Mouse (Mus musculus) heart, adult 2 months (tissue): ENCODE measurements around the gene Kiss1. TPM values are rescaled to one million over a fixed set of nuclear protein-coding genes. Genes with fewer than 3 reads are reported as not detected.

Source experiments
- DNase-seq, 2 experiments: peaks; one replicate each; pipeline ENCODE4 v3.0.0; 2021
- H3K27ac ChIP-seq: fragments of 200-600 bp; 2 replicates; pipeline ENCODE4 v1.8.1; 2022
- H3K27me3 ChIP-seq: fragments of 200-500 bp; 2 replicates; pipeline ENCODE4 v1.6.1; 2012; ENCODE audit warnings: mild to moderate bottlenecking, low read length, inconsistent platforms, mixed read lengths; ENCODE audit not compliant: control insufficient read depth, insufficient read depth
- H3K36me3 ChIP-seq: fragments of 200-500 bp; 2 replicates; pipeline ENCODE4 v1.6.1; 2012; ENCODE audit warnings: low read length, inconsistent platforms; ENCODE audit not compliant: control insufficient read depth, insufficient read depth
- H3K4me1 ChIP-seq: fragments of 200-500 bp; 2 replicates; pipeline ENCODE4 v1.6.1; 2011; ENCODE audit warnings: low read length; ENCODE audit not compliant: control insufficient read depth, insufficient read depth
- H3K4me3 ChIP-seq: fragments of 200-600 bp; 2 replicates; pipeline ENCODE4 v1.8.1; 2022
- H3K79me2 ChIP-seq: fragments of 200-500 bp; replicated peaks from 2 replicates; pipeline ENCODE4 v1.6.1; 2012; ENCODE audit warnings: mild to moderate bottlenecking, inconsistent platforms, low read length, moderate library complexity, mixed read lengths; ENCODE audit not compliant: control insufficient read depth, insufficient read depth
- H3K9ac ChIP-seq: fragments of 200-500 bp; 2 replicates; pipeline ENCODE4 v1.6.1; 2012; ENCODE audit warnings: low read depth, mild to moderate bottlenecking, control low read depth, inconsistent platforms, low read length, mixed read lengths
- CTCF ChIP-seq: fragments of 200-600 bp; IDR thresholded peaks from 2 replicates; pipeline ENCODE4 v1.8.1; 2022; ENCODE audit warnings: antibody characterized with exemption, mild to moderate bottlenecking, moderate library complexity
- EP300 ChIP-seq: fragments of 200-500 bp; IDR thresholded peaks from 2 replicates; pipeline ENCODE4 v1.6.1; 2011; ENCODE audit warnings: low read depth, low read length, control low read depth; ENCODE audit not compliant: insufficient read depth
- POLR2A ChIP-seq: fragments of 200-500 bp; IDR thresholded peaks from 2 replicates; pipeline ENCODE4 v1.6.1; 2011; ENCODE audit warnings: mild to moderate bottlenecking, low read depth, low read length, control low read depth; ENCODE audit not compliant: insufficient read depth
- WGBS: fragments of 180-500 bp; shearing (Covaris S2); methylation state at CpG from one replicate; pipeline ENCODE4 v1.1.7; 2018; 5-methylcytosine and 5-hydroxymethylcytosine counted together
- intact Hi-C: fragments of 180-260 bp; cut with DNase I; formaldehyde crosslinking; loops from one replicate; pipeline ENCODE4 v1.15.1; 2025
- polyA plus RNA-seq: library from polyadenylated mRNA; depleted of rRNA; stranded (reverse); fragments of >200 nt; gene quantifications from 2 replicates; pipeline ENCODE4 v1.2.3, GENCODE M21; 2012
- total RNA-seq, 2 experiments: library from RNA; stranded (reverse); gene quantifications; 2 replicates each; pipeline ENCODE4 v1.2.3; 2021

Gene Kiss1
- total and polyA plus RNA-seq, 3 experiments, result not detected

- intact Hi-C loops, result loop anchor here (5.0 kb wide), 1 partner anchor 39 kb away; no protein-coding TSS in a partner anchor
- TF ChIP-seq EP300 (peak; percentile 55; the same call in 1 of the 2 replicates), POLR2A (no peak), CTCF (no peak)
- H3K36me3 ChIP-seq, result no peaks in the 10 kb centered on the region
- H3K4me3 ChIP-seq, result no peak overlapping the region
- DNase-seq, result peak; percentile 66 to 82
- WGBS, result 49% methylated on average over 9 of the region's 9 CpGs
- H3K4me1 ChIP-seq, result no peaks in the 10 kb centered on the region
- no peak overlapping the region for H3K27ac ChIP-seq
- no peaks in the 10 kb centered on the region for H3K27me3 ChIP-seq
- no peak overlapping the region for H3K9ac ChIP-seq
- no peaks in the 10 kb centered on the region for H3K79me2 ChIP-seq
Measured at GRCm38 (mm10) chr1:133296376-133296775, 25.3 kb upstream of the Kiss1 start.

GRCm38 (mm10) chr1:133298816-133299215, 22.9 kb upstream of the Kiss1 start:
- H3K4me3 ChIP-seq, result no peak overlapping the region
- no peaks in the 10 kb centered on the region for H3K27me3 ChIP-seq
- no peak for DNase-seq
- peaks cover 2% of the 10 kb centered on the region; the same call in 1 of the 2 replicates for H3K4me1 ChIP-seq
- H3K9ac ChIP-seq, result no peak overlapping the region
- no peak for TF ChIP-seq CTCF
- no peak for TF ChIP-seq EP300
- no peak for TF ChIP-seq POLR2A
- intact Hi-C loops, result loop anchor here (5.0 kb wide), 1 partner anchor 42 kb away; no protein-coding TSS in a partner anchor
- H3K36me3 ChIP-seq, result no peaks in the 10 kb centered on the region
- H3K79me2 ChIP-seq, result no peaks in the 10 kb centered on the region
- 73% methylated on average over 14 of the region's 14 CpGs for WGBS
- no peak overlapping the region for H3K27ac ChIP-seq

GRCm38 (mm10) chr1:133302540-133302939, 19.1 kb upstream of the Kiss1 start:
- Histone ChIP-seq H3K79me2 (no peaks in the 10 kb centered on the region), H3K4me1 (peaks cover 2% of the 10 kb centered on the region), H3K27me3 (no peaks in the 10 kb centered on the region), H3K4me3 (no peak overlapping the region), H3K36me3 (no peaks in the 10 kb centered on the region), H3K9ac (no peak overlapping the region), H3K27ac (no peak overlapping the region)
- 27% methylated on average over 3 of the region's 3 CpGs for WGBS
- TF ChIP-seq POLR2A (no peak), EP300 (0 out of 2 replicates have a peak, but pooled peaks have one; percentile 9), CTCF (no peak)
- peak; percentile 47 to 64 for DNase-seq
- intact Hi-C loops, result loop anchor here (5.0 kb wide), 1 partner anchor 75 kb away; no protein-coding TSS in a partner anchor

DNA sequence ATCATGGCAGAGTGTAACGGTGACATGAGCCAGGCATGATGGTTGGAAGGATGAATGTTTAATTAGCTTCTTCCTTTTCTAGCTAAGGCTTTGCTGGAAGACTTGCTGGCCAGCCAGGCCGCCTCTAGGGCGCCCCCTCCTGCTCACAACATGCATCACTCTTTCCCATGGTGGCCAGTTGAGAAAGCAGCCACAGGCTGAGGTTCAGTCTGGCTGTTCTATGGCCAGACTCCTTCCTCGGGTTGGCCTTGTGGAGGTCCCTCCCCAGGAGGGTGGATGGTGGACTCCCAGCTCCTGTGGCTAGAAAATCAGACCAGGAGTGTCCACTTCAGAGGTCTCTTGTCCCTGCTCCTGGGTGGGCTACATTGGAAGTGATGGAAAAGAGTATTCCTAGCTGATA, 14.8 kb upstream of the Kiss1 start:
- H3K79me2 ChIP-seq, result no peaks in the 10 kb centered on the region
- TF ChIP-seq CTCF, result peak; percentile 90
- 0 out of 2 replicates have a peak, but pooled peaks have one; percentile 11 for TF ChIP-seq EP300
- no peak for TF ChIP-seq POLR2A
- intact Hi-C loops, result loop anchor here (1.0 kb wide), 2 partner anchors 126 to 130 kb away; no protein-coding TSS in a partner anchor
- H3K36me3 ChIP-seq, result no peaks in the 10 kb centered on the region
- H3K27ac ChIP-seq, result no peak overlapping the region
- DNase-seq, result peak; percentile 79 to 89
- peaks cover 2% of the 10 kb centered on the region for H3K4me1 ChIP-seq
- H3K4me3 ChIP-seq, result no peak overlapping the region
- H3K27me3 ChIP-seq, result no peaks in the 10 kb centered on the region
- 3% methylated on average over 4 of the region's 4 CpGs for WGBS
- H3K9ac ChIP-seq, result no peak overlapping the region

GRCm38 (mm10) chr1:133307318-133307717, 14.4 kb upstream of the Kiss1 start:
- Histone ChIP-seq H3K27ac (no peak overlapping the region), H3K4me1 (peaks cover 2% of the 10 kb centered on the region), H3K79me2 (no peaks in the 10 kb centered on the region), H3K36me3 (no peaks in the 10 kb centered on the region), H3K4me3 (no peak overlapping the region), H3K9ac (no peak overlapping the region), H3K27me3 (no peaks in the 10 kb centered on the region)
- TF ChIP-seq POLR2A (no peak), EP300 (no peak), CTCF (peak; percentile 81)
- 6% methylated on average over 6 of the region's 6 CpGs for WGBS
- DNase-seq, result peak in 1 of 2 experiments; percentile 27
- intact Hi-C loops, result loop anchor here (1.0 kb wide), 2 partner anchors 126 to 130 kb away; no protein-coding TSS in a partner anchor

DNA sequence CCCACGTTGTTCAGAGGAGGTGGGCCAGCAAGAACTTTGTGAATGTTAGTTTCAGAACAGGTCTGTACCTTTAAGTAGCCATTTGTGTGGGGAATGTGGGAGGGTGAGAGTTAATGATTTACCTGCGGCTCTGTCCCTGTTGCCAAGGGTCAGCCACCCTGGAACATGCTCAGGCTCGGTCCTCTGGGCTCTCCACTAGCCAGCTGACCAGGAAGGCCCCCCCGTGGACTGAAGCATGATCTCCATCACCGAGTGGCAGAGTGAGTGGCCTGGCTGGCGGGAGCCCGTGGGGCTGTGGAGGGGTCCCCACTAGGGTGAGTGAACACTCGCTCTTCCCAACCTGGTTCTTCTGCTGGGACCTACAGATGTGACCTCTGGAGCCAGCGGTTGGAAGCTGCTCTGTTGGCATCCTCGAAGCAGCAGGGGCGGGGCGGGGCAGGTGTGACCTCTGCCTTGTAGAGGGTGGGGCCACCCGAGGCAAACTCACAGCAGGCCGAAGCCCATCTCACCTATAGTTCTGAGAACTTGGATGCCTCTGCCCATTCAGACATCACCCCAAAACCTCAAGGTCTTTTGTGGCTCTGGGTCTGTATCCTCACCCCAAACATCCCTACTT, 11.9 kb upstream of the Kiss1 start, which contains the start of gene Golt1a:
Gene Golt1a, plus strand, starts transcription at position 149 of the 616 bp plus-strand sequence.
- Histone ChIP-seq H3K4me3 (no peak within 1 kb of the TSS), H3K36me3 (no peaks in the 10 kb centered on the region), H3K4me1 (no peaks in the 10 kb centered on the region; the same call in 1 of the 2 replicates), H3K27me3 (no peaks in the 10 kb centered on the region), H3K27ac (no peak within 1 kb of the TSS), H3K9ac (no peak within 1 kb of the TSS), H3K79me2 (no peaks in the 10 kb centered on the region)
- 74% methylated on average over 14 of the region's 14 CpGs for WGBS
- intact Hi-C loops, result no loop called here
- DNase-seq, result no peak
- TF ChIP-seq EP300 (no peak), POLR2A (no peak), CTCF (no peak)
